Mouse (Mus musculus) liver, adult 2 months (tissue): ENCODE measurements around the gene Ino80d. TPM values are rescaled to one million over a fixed set of nuclear protein-coding genes. Genes with fewer than 3 reads are reported as not detected.

Source experiments
- DNase-seq: peaks from one replicate; pipeline ENCODE4 v3.0.0-alpha.2; 2011; ENCODE audit warnings: low read depth, low spot score; ENCODE audit errors: extremely low read depth
- H3K27ac ChIP-seq: fragments of 200-500 bp; replicated peaks from 2 replicates; pipeline ENCODE4 v1.5.1; 2012; ENCODE audit warnings: low read depth, mild to moderate bottlenecking, control low read depth, inconsistent platforms, low read length; ENCODE audit not compliant: insufficient read depth
- H3K27me3 ChIP-seq: fragments of 200-500 bp; 2 replicates; pipeline ENCODE4 v1.6.1; 2012; ENCODE audit warnings: mild to moderate bottlenecking, moderate library complexity, low read length, inconsistent platforms; ENCODE audit not compliant: control insufficient read depth, insufficient read depth
- H3K36me3 ChIP-seq: fragments of 200-500 bp; 2 replicates; pipeline ENCODE4 v1.6.1; 2012; ENCODE audit warnings: low read length, inconsistent platforms; ENCODE audit not compliant: control insufficient read depth, insufficient read depth
- H3K4me1 ChIP-seq: fragments of 200-500 bp; 2 replicates; pipeline ENCODE4 v1.6.1; 2011; ENCODE audit warnings: low read length; ENCODE audit not compliant: control insufficient read depth, insufficient read depth
- H3K4me3 ChIP-seq: fragments of 200-500 bp; 2 replicates; pipeline ENCODE4 v1.5.1; 2011; ENCODE audit warnings: low read depth, mild to moderate bottlenecking, control low read depth, low read length, moderate library complexity; ENCODE audit not compliant: insufficient read depth
- H3K79me2 ChIP-seq: fragments of 200-500 bp; 2 replicates; pipeline ENCODE4 v1.6.1; 2012; ENCODE audit warnings: inconsistent platforms, mild to moderate bottlenecking, low read length, moderate library complexity; ENCODE audit not compliant: control insufficient read depth, insufficient read depth
- H3K9ac ChIP-seq: fragments of 200-500 bp; 2 replicates; pipeline ENCODE4 v1.6.1; 2012; ENCODE audit warnings: low read depth, mild to moderate bottlenecking, control low read depth, inconsistent platforms, low read length
- CTCF ChIP-seq: fragments of 200-500 bp; IDR thresholded peaks from 2 replicates; pipeline ENCODE4 v1.5.1; 2011; ENCODE audit warnings: low read depth, low read length, control low read depth
- POLR2A ChIP-seq: fragments of 200-500 bp; IDR thresholded peaks from 2 replicates; pipeline ENCODE4 v1.6.1; 2011; ENCODE audit warnings: low read length, control low read depth; ENCODE audit not compliant: insufficient read depth; ENCODE audit errors: extremely low read depth
- WGBS: fragments of 180-500 bp; shearing (Covaris S2); methylation state at CpG from one replicate; pipeline ENCODE4 v1.1.7; 2018; 5-methylcytosine and 5-hydroxymethylcytosine counted together
- polyA plus RNA-seq: library from polyadenylated mRNA; depleted of rRNA; stranded (reverse); fragments of >200 nt; gene quantifications from 2 replicates; pipeline ENCODE4 v1.2.3, GENCODE M21; 2012
- total RNA-seq: library from RNA; depleted of rRNA; stranded (reverse); fragments of >200 nt; gene quantifications from 2 replicates; pipeline ENCODE4 v1.2.3, GENCODE M21; 2014

The Ino80d gene
- total and polyA plus RNA-seq, 2 experiments: 5.2 to 5.3 TPM

DNA sequence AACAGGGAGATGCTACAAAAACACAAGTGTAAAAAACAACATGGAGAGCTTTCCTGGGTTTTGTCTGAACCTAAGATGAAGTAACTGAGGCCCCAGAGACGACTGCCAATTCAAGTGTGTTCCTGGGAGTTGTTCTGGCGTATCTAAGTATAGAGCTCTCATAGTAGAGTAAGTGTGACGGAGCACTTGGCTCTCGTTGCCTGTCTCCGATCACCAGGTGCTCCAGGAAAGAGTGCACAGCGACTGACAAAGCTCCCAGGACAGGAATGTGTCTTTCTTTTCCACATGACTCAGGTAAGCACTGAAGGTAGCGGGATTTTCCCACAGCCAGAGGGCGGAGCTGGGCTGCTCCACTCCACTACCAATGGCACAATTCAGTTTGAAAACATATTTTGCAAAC lies 63.6 kb downstream of the Ino80d start:
- H3K4me1 ChIP-seq: peaks cover 4% of the 10 kb centered on the region; the same call in 1 of the 2 replicates
- no peak overlapping the region for H3K27ac ChIP-seq
- TF ChIP-seq CTCF (no peak), POLR2A (no peak)
- no peak overlapping the region for H3K9ac ChIP-seq
- 88% methylated on average over 8 of the region's 8 CpGs for WGBS
- no peaks in the 10 kb centered on the region for H3K27me3 ChIP-seq
- H3K36me3 ChIP-seq: peaks cover 25% of the 10 kb centered on the region
- no peak overlapping the region for H3K4me3 ChIP-seq
- no peak for DNase-seq
- H3K79me2 ChIP-seq: no peaks in the 10 kb centered on the region

DNA sequence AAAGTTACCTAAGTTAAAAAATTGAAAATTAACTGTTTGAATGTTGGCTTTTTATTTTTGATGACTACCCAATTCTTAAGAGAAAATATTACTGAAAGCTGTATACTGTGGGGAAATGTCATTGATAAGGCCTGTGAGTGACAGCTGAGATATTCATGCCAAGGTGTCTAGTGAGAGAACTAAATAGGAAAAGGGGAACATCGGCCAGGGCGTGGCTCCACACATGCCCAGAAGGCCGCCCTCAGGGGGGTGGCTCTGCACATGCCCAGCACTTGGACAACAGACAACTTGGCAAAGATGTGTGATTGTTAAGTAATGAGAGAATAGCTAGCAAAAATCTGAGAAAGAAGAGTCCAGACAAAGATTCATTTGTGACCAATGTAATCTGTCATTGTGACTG lies 64.5 kb downstream of the Ino80d start:
- H3K9ac ChIP-seq: no peak overlapping the region
- no peak overlapping the region for H3K4me3 ChIP-seq
- 85% methylated on average over 3 of the region's 3 CpGs for WGBS
- DNase-seq: no peak
- H3K27ac ChIP-seq: no peak overlapping the region
- H3K36me3 ChIP-seq: peaks cover 21% of the 10 kb centered on the region
- H3K27me3 ChIP-seq: no peaks in the 10 kb centered on the region
- no peaks in the 10 kb centered on the region for H3K79me2 ChIP-seq
- no peak for TF ChIP-seq CTCF
- no peak for TF ChIP-seq POLR2A
- no peaks in the 10 kb centered on the region for H3K4me1 ChIP-seq

DNA sequence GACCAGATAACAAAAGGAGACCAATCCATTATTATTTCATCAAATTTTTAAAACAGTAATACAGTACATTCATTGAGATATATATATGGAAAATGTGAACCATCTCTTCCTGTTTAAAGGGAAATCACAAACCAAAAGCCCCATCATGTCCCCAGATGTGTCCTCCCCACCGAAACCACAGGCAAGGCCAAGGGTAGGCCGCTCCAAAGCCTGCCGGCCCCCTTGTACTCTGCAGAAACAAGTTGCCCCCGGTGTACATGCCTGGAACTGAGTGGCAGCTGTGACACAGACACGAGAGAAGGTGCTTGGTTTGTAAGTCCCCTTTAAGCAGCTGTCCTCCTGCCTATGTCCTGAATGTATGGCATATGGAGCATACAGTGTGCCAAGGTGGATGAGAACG lies 66.5 kb downstream of the Ino80d start:
- no peak overlapping the region for H3K9ac ChIP-seq
- WGBS: 92% methylated on average over 6 of the region's 6 CpGs
- DNase-seq: no peak
- H3K4me3 ChIP-seq: no peak overlapping the region
- H3K27ac ChIP-seq: no peak overlapping the region
- no peaks in the 10 kb centered on the region for H3K27me3 ChIP-seq
- no peaks in the 10 kb centered on the region for H3K79me2 ChIP-seq
- H3K36me3 ChIP-seq: peaks cover 18% of the 10 kb centered on the region
- H3K4me1 ChIP-seq: no peaks in the 10 kb centered on the region
- TF ChIP-seq CTCF: no peak
- TF ChIP-seq POLR2A: no peak

GRCm38 (mm10) chr1:63032929-63033328 lies 81.5 kb downstream of the Ino80d start:
- Histone ChIP-seq H3K36me3 (no peaks in the 10 kb centered on the region), H3K9ac (no peak overlapping the region), H3K4me3 (no peak overlapping the region), H3K79me2 (no peaks in the 10 kb centered on the region), H3K27me3 (no peaks in the 10 kb centered on the region), H3K27ac (no peak overlapping the region), H3K4me1 (no peaks in the 10 kb centered on the region)
- DNase-seq: no peak
- TF ChIP-seq POLR2A (no peak), CTCF (no peak)
- WGBS: 56% methylated on average over 3 of the region's 3 CpGs

GRCm38 (mm10) chr1:63019916-63020315 lies 94.6 kb downstream of the Ino80d start:
- H3K79me2 ChIP-seq: no peaks in the 10 kb centered on the region
- H3K4me3 ChIP-seq: no peak overlapping the region
- DNase-seq: no peak
- H3K4me1 ChIP-seq: no peaks in the 10 kb centered on the region
- TF ChIP-seq CTCF: no peak
- TF ChIP-seq POLR2A: no peak
- H3K27ac ChIP-seq: no peak overlapping the region
- H3K9ac ChIP-seq: no peak overlapping the region
- no peaks in the 10 kb centered on the region for H3K36me3 ChIP-seq
- WGBS: 31% methylated on average over 2 of the region's 2 CpGs
- H3K27me3 ChIP-seq: no peaks in the 10 kb centered on the region

GRCm38 (mm10) chr1:63005013-63005646 lies 109.3 kb downstream of the Ino80d start:
- H3K27ac ChIP-seq: no peak overlapping the region
- H3K4me1 ChIP-seq: peaks cover 4% of the 10 kb centered on the region; the same call in 1 of the 2 replicates
- no peaks in the 10 kb centered on the region for H3K79me2 ChIP-seq
- DNase-seq: peak; percentile 59
- 28% methylated on average over 12 of the region's 12 CpGs for WGBS
- no peak overlapping the region for H3K9ac ChIP-seq
- no peaks in the 10 kb centered on the region for H3K36me3 ChIP-seq
- no peak overlapping the region for H3K4me3 ChIP-seq
- no peak for TF ChIP-seq POLR2A
- TF ChIP-seq CTCF: no peak
- H3K27me3 ChIP-seq: no peaks in the 10 kb centered on the region
